Mouse (Mus musculus) C2C12 (cell line): ENCODE measurements around the gene Wbp4. TPM values are rescaled to one million over a fixed set of nuclear protein-coding genes. Genes with fewer than 3 reads are reported as not detected.

Source experiments
- H3K27me3 ChIP-seq: one replicate; pipeline ENCODE4 v1.6.1; 2011; ENCODE audit not compliant: control insufficient read depth, insufficient read depth, insufficient read length
- H3K36me3 ChIP-seq: one replicate; pipeline ENCODE4 v1.6.1; 2011; ENCODE audit not compliant: control insufficient read depth, insufficient read depth
- H3K4me3 ChIP-seq: one replicate; pipeline ENCODE4 v1.5.1; 2011; ENCODE audit warnings: mild to moderate bottlenecking, control low read depth; ENCODE audit not compliant: poor library complexity, insufficient read depth, severe bottlenecking
- H3K79me2 ChIP-seq: one replicate; pipeline ENCODE4 v1.6.1; 2011; ENCODE audit not compliant: control insufficient read depth, insufficient read depth
- H3K79me3 ChIP-seq: one replicate; pipeline ENCODE4 v1.6.1; 2011; ENCODE audit warnings: low read depth, control low read depth
- H3ac ChIP-seq: one replicate; pipeline ENCODE3; 2011; ENCODE audit warnings: low read depth; ENCODE audit not compliant: control insufficient read depth, insufficient read length
- CEBPB ChIP-seq: IDR thresholded peaks from one replicate; pipeline ENCODE4 v1.6.1; 2011; ENCODE audit warnings: low read depth, mild to moderate bottlenecking, control low read depth, moderate library complexity
- CTCF ChIP-seq: IDR thresholded peaks from one replicate; pipeline ENCODE4 v1.5.1; 2011; ENCODE audit not compliant: control insufficient read depth, insufficient read depth, insufficient read length
- FOSL1 ChIP-seq: IDR thresholded peaks from one replicate; pipeline ENCODE4 v1.8.0; 2011; ENCODE audit warnings: mild to moderate bottlenecking, low read length; ENCODE audit not compliant: poor library complexity, insufficient read depth, severe bottlenecking
- MAX ChIP-seq: IDR thresholded peaks from one replicate; pipeline ENCODE4 v1.6.1; 2011; ENCODE audit warnings: mild to moderate bottlenecking, control low read depth
- MYOD1 ChIP-seq: IDR thresholded peaks from one replicate; pipeline ENCODE4 v1.6.1; 2011; ENCODE audit warnings: low read depth; ENCODE audit not compliant: control insufficient read depth, insufficient read length
- MYOG ChIP-seq: IDR thresholded peaks from one replicate; pipeline ENCODE4 v1.6.1; 2011; ENCODE audit not compliant: control insufficient read depth, insufficient read length; ENCODE audit errors: extremely low read depth
- USF1 ChIP-seq: IDR thresholded peaks from one replicate; pipeline ENCODE4 v1.6.1; 2011; ENCODE audit warnings: low read depth, mild to moderate bottlenecking, control low read depth, moderate library complexity
- polyA plus RNA-seq: library from polyadenylated mRNA; unstranded; fragments of >200 nt; fragmentation: generic; extraction: Trizol; gene quantifications from one replicate; pipeline ENCODE4 v1.2.1, GENCODE M21; 2012; ENCODE audit warnings: missing spikeins

Gene Wbp4
- polyA plus RNA-seq, 1 experiment, result 9.8 TPM

- Histone ChIP-seq H3K27me3 (no peaks in the 10 kb centered on the region), H3K36me3 (no peaks in the 10 kb centered on the region), H3K79me2 (no peaks in the 10 kb centered on the region), H3ac (no peak overlapping the region), H3K79me3 (no peaks in the 10 kb centered on the region), H3K4me3 (no peak overlapping the region)
- TF ChIP-seq MYOG (no peak), MYOD1 (no peak), CTCF (no peak), MAX (no peak), FOSL1 (no peak), CEBPB (no peak), USF1 (no peak)
Observed at GRCm38 (mm10) chr14:79507846-79508245, 26.5 kb upstream of the Wbp4 start.

- H3K36me3 ChIP-seq, result no peaks in the 10 kb centered on the region
- no peaks in the 10 kb centered on the region for H3K27me3 ChIP-seq
- TF ChIP-seq MYOD1, result no peak
- no peak for TF ChIP-seq MAX
- TF ChIP-seq USF1, result no peak
- no peak for TF ChIP-seq MYOG
- TF ChIP-seq CEBPB, result no peak
- no peak for TF ChIP-seq FOSL1
- no peak for TF ChIP-seq CTCF
- no peak overlapping the region for H3ac ChIP-seq
- no peaks in the 10 kb centered on the region for H3K79me3 ChIP-seq
- H3K79me2 ChIP-seq, result no peaks in the 10 kb centered on the region
- no peak overlapping the region for H3K4me3 ChIP-seq
Observed at GRCm38 (mm10) chr14:79506207-79506606, 24.9 kb upstream of the Wbp4 start.

DNA sequence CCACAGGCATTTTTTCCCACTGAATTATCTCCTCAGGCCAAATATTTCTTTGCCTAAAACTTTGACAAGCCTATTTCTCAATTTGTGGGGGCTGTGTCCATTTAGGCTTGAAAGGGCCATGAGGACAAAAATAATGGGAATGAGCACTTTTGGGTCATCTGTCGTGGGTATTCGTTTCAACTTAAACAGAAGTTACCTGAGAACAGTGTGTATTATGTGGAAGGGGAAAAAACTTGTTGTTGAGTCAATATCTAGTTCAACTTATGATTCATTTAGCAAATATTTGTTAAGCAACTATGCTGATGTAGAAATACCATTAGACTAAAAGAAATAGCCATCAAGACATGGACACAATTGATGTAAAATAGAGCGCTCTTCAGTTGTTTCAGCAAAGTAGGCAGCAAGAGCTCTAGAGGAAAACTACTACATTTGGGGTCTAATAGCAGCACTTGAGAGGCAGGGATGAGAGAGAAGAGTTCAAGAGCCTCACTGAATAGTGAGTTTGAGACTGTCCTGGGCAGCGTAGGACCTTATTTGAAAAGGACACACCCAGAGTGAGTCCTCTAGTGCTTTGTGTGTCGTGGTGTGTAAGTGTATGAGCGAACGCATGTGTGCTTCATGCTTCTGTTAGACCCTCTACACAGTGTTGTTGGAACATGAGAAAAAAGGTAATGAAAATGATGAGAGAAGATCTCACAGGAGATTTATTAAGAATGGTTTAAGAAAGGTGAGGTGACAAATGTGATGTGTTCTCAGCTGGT is 23.1 kb upstream of the Wbp4 start:
- H3K27me3 ChIP-seq, result no peaks in the 10 kb centered on the region
- no peak for TF ChIP-seq MYOG
- TF ChIP-seq USF1, result no peak
- no peak for TF ChIP-seq CEBPB
- no peak for TF ChIP-seq CTCF
- TF ChIP-seq FOSL1, result no peak
- TF ChIP-seq MAX, result no peak
- TF ChIP-seq MYOD1, result no peak
- no peaks in the 10 kb centered on the region for H3K36me3 ChIP-seq
- no peak overlapping the region for H3K4me3 ChIP-seq
- H3ac ChIP-seq, result no peak overlapping the region
- no peaks in the 10 kb centered on the region for H3K79me2 ChIP-seq
- H3K79me3 ChIP-seq, result peaks cover 1% of the 10 kb centered on the region

DNA sequence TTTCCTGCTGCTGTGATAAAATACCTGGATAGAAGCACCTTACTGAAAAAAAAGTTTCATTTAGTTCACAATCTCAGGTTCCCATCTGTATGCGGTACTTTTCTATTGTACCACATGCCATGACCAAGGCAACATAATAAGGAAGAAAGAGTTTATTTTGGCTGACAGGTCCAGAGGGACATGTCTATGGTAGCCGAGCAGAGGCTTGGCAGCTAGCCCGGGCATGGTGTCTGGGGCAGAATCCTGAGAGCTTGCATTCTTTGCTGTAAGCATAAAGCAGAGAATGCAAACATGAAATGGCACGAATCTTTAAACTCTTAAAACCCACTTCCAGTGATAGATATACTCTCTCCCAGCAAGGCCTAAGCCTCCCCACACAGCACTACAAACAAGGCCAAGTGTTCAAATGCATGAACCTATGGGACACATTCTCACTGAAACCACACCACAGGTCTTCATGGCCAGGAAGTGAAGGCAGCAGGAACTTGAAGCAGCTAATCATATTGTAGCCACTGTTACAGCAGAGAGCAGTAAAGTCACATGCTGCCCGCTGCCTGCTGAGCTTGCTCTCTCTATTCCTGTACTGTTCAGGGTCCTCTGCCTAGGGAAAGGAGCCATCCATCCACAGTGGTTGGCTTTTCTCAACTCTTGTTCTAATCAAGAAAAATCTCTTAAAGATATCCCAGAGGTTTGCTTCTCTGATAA is 22.2 kb upstream of the Wbp4 start:
- H3ac ChIP-seq, result no peak overlapping the region
- H3K27me3 ChIP-seq, result no peaks in the 10 kb centered on the region
- H3K36me3 ChIP-seq, result no peaks in the 10 kb centered on the region
- H3K4me3 ChIP-seq, result no peak overlapping the region
- peaks cover 1% of the 10 kb centered on the region for H3K79me3 ChIP-seq
- H3K79me2 ChIP-seq, result no peaks in the 10 kb centered on the region
- TF ChIP-seq CEBPB, result no peak
- no peak for TF ChIP-seq USF1
- no peak for TF ChIP-seq FOSL1
- no peak for TF ChIP-seq MYOG
- TF ChIP-seq MAX, result no peak
- no peak for TF ChIP-seq MYOD1
- no peak for TF ChIP-seq CTCF

- H3K79me3 ChIP-seq, result peaks cover 4% of the 10 kb centered on the region
- no peak overlapping the region for H3K4me3 ChIP-seq
- H3ac ChIP-seq, result no peak overlapping the region
- no peaks in the 10 kb centered on the region for H3K79me2 ChIP-seq
- H3K27me3 ChIP-seq, result no peaks in the 10 kb centered on the region
- no peak for TF ChIP-seq MYOG
- no peak for TF ChIP-seq FOSL1
- TF ChIP-seq USF1, result no peak
- TF ChIP-seq CTCF, result no peak
- no peak for TF ChIP-seq CEBPB
- TF ChIP-seq MAX, result no peak
- no peak for TF ChIP-seq MYOD1
- H3K36me3 ChIP-seq, result no peaks in the 10 kb centered on the region
Observed at GRCm38 (mm10) chr14:79500756-79501155, 19.4 kb upstream of the Wbp4 start.
